Mouse (Mus musculus) intestine, postnatal 0 days (tissue): Measurements from ENCODE around the gene Slc29a4. TPM values are rescaled to one million over a fixed set of nuclear protein-coding genes. Genes with fewer than 3 reads are reported as not detected.

ENCODE experiments used
- ATAC-seq: fragments of 200-750 bp; cut with Nextera tagmentation; 2 replicates; pipeline ENCODE4 v1.8.0; 2017; ENCODE audit warnings: mild to moderate bottlenecking, moderate TSS enrichment, moderate library complexity
- H3K27ac ChIP-seq: fragments of 300-500 bp; sonication (generic); 2 replicates; pipeline ENCODE4 v1.5.1; 2014; ENCODE audit warnings: mild to moderate bottlenecking, low read depth, low read length, moderate library complexity
- H3K27me3 ChIP-seq: fragments of 300-500 bp; sonication (generic); replicated peaks from 2 replicates; pipeline ENCODE4 v1.6.1; 2014; ENCODE audit warnings: low read length, mixed read lengths; ENCODE audit not compliant: control insufficient read depth, insufficient read depth
- H3K36me3 ChIP-seq: fragments of 300-500 bp; sonication (generic); 2 replicates; pipeline ENCODE4 v1.6.1; 2014; ENCODE audit warnings: mild to moderate bottlenecking, moderate library complexity; ENCODE audit not compliant: control insufficient read depth, insufficient read depth
- H3K4me1 ChIP-seq: fragments of 300-500 bp; sonication (generic); replicated peaks from 2 replicates; pipeline ENCODE4 v1.6.1; 2014; ENCODE audit warnings: antibody characterized with exemption, low read length, mixed read lengths; ENCODE audit not compliant: control insufficient read depth, insufficient read depth
- H3K4me2 ChIP-seq: fragments of 300-500 bp; sonication (generic); replicated peaks from 2 replicates; pipeline ENCODE4 v1.6.1; 2014; ENCODE audit warnings: low read depth, mild to moderate bottlenecking, moderate library complexity
- H3K4me3 ChIP-seq: fragments of 300-500 bp; sonication (generic); 2 replicates; pipeline ENCODE4 v1.5.1; 2014; ENCODE audit warnings: low read depth, low read length
- H3K9ac ChIP-seq: fragments of 300-500 bp; sonication (generic); 2 replicates; pipeline ENCODE4 v1.6.1; 2014; ENCODE audit warnings: mild to moderate bottlenecking, low read depth, low read length
- H3K9me3 ChIP-seq: fragments of 300-500 bp; sonication (generic); 2 replicates; pipeline ENCODE4 v1.6.1; 2016; ENCODE audit warnings: mixed run types; ENCODE audit not compliant: control insufficient read depth
- CTCF ChIP-seq: sonication (generic); IDR thresholded peaks from 2 replicates; pipeline ENCODE4 v1.5.1; 2016; ENCODE audit warnings: low read depth, mild to moderate bottlenecking, control low read depth, antibody characterized with exemption, moderate library complexity
- WGBS: fragments of 180-500 bp; shearing (Covaris S2); extraction: QIAGEN DNeasy Blood & Tissue Kit; methylation state at CpG from one replicate; pipeline ENCODE4 v1.1.7; 2014; 5-methylcytosine and 5-hydroxymethylcytosine counted together
- polyA plus RNA-seq: library from polyadenylated mRNA; unstranded; fragments of >200 nt; fragmentation: Nextera tagmentation; extraction: Ambion mirVana; gene quantifications from 2 replicates; pipeline ENCODE4 v1.2.1, GENCODE M21; 2015

The Slc29a4 gene
- polyA plus RNA-seq, 1 experiment from 2014 or later = 3.5 TPM

GRCm38 (mm10) chr5:142769641-142770040 lies 77.3 kb downstream of the Slc29a4 start:
- no peak overlapping the region for H3K4me3 ChIP-seq
- WGBS = 43% methylated on average over 5 of the region's 5 CpGs
- peaks cover 9% of the 10 kb centered on the region; the same call in 1 of the 2 replicates for H3K4me1 ChIP-seq
- no peak overlapping the region for H3K4me2 ChIP-seq
- no peak overlapping the region for H3K9ac ChIP-seq
- H3K27me3 ChIP-seq = no peaks in the 10 kb centered on the region
- H3K36me3 ChIP-seq = peaks cover 68% of the 10 kb centered on the region
- H3K27ac ChIP-seq = peak overlapping the region; percentile 57
- peak; percentile 44; the same call in 1 of the 2 replicates for ATAC-seq
- no peak for TF ChIP-seq CTCF
- no peaks in the 10 kb centered on the region for H3K9me3 ChIP-seq

- WGBS = 79% methylated on average over 4 of the region's 4 CpGs
- H3K9me3 ChIP-seq = no peaks in the 10 kb centered on the region
- H3K4me3 ChIP-seq = no peak overlapping the region
- peaks cover 9% of the 10 kb centered on the region; the same call in 1 of the 2 replicates for H3K4me1 ChIP-seq
- peaks cover 68% of the 10 kb centered on the region for H3K36me3 ChIP-seq
- peak overlapping the region; percentile 46; the same call in 1 of the 2 replicates for H3K27ac ChIP-seq
- no peak for TF ChIP-seq CTCF
- ATAC-seq = no peak
- no peak overlapping the region for H3K9ac ChIP-seq
- no peaks in the 10 kb centered on the region for H3K27me3 ChIP-seq
- H3K4me2 ChIP-seq = no peak overlapping the region
Measured at GRCm38 (mm10) chr5:142771034-142771433, 78.7 kb downstream of the Slc29a4 start.

- no peak for ATAC-seq
- no peaks in the 10 kb centered on the region for H3K9me3 ChIP-seq
- peaks cover 9% of the 10 kb centered on the region; the same call in 1 of the 2 replicates for H3K4me1 ChIP-seq
- TF ChIP-seq CTCF = no peak
- no peak overlapping the region for H3K9ac ChIP-seq
- H3K27me3 ChIP-seq = no peaks in the 10 kb centered on the region
- H3K4me2 ChIP-seq = no peak overlapping the region
- no peak overlapping the region for H3K27ac ChIP-seq
- H3K4me3 ChIP-seq = no peak overlapping the region
- peaks cover 68% of the 10 kb centered on the region for H3K36me3 ChIP-seq
- 78% methylated on average over 15 of the region's 15 CpGs for WGBS
Measured at GRCm38 (mm10) chr5:142771964-142772363, 79.7 kb downstream of the Slc29a4 start.

Other genes with a start within 250 kb of the Slc29a4 start
- 9.0 and 9.8 TPM in 2 replicates for gene Ap5z1, start 228.6 kb upstream of the Slc29a4 start, polyA plus RNA-seq
- not detected in 2 replicates for gene Papolb, start 162.4 kb upstream of the Slc29a4 start, polyA plus RNA-seq
- 0.55 and 0.58 TPM in 2 replicates for gene Radil, start 141.4 kb upstream of the Slc29a4 start, polyA plus RNA-seq
- 0.52 and 0.63 TPM in 2 replicates for gene Mmd2, start 83.7 kb upstream of the Slc29a4 start, polyA plus RNA-seq
- gene Wipi2, start 64.8 kb upstream of the Slc29a4 start, polyA plus RNA-seq = 25.5 and 29.4 TPM in 2 replicates
- 9.9 and 11.7 TPM in 2 replicates for gene Tnrc18, start 125.2 kb downstream of the Slc29a4 start, polyA plus RNA-seq
- gene Fbxl18, start 202.9 kb downstream of the Slc29a4 start, polyA plus RNA-seq = 5.6 and 6.2 TPM in 2 replicates
- gene Actb, start 214.2 kb downstream of the Slc29a4 start, polyA plus RNA-seq = 22,808 and 23,070 TPM in 2 replicates